Mouse (Mus musculus) bone marrow macrophage, adult 2 months (primary cell): ENCODE results near the gene Tssk2.
A peak's percentile ranks its signal among the peaks of the same experiment; 100 is the strongest.

Experiments used
- CTCF ChIP-seq: IDR thresholded peaks from 2 replicates; pipeline ENCODE4 v1.5.1; 2012; ENCODE audit warnings: low read depth, mild to moderate bottlenecking, low read length, moderate library complexity
- POLR2A ChIP-seq: IDR thresholded peaks from 2 replicates; pipeline ENCODE4 v1.6.1; 2012; ENCODE audit warnings: mild to moderate bottlenecking, low read depth, low read length, borderline replicate concordance

- TF ChIP-seq CTCF (peak; percentile 43), POLR2A (no peak)
These were observed 30.2 kb downstream of the Tssk2 start for GRCm38 (mm10) chr16:17928627-17929104.
